In genomic region chr17:84306151-84306550, GRCm38 (mm10) we compare ENCODE assay signal across 20 mouse cellular contexts.
A peak's percentile ranks its signal among the peaks of the same experiment; 100 is the strongest.
DNase-seq lines count a peak whose midpoint lies in the region; ATAC-seq and TF ChIP-seq lines count a peak whose summit lies in the region.
"Had no signal": no experiment of that assay in that cellular context is flagged by ENCODE, and none has a peak within 500 bp of the region (broad histone marks: within the 10 kb centered on the region; RNA-seq: fewer than 3 reads in every experiment).

No protein-coding gene starts in this region.

- no peak for TF ChIP-seq EP300 in stomach, postnatal 0 days (optimal IDR thresholded peaks at IDR 0.05)
- TF ChIP-seq EP300 in heart, adult 2 months (IDR thresholded peaks at IDR 0.05; ENCODE audit: insufficient read depth, low read depth, low read length): no peak

- H3K4me3 ChIP-seq in stomach, embryonic 16.5 days (replicated peaks; ENCODE audit: low read length): no peak overlapping the region
- no peak overlapping the region for H3K4me3 ChIP-seq in stomach, postnatal 0 days (ENCODE audit: low read depth, low read length)
- H3K4me3 ChIP-seq in heart, adult 2 months: no peak overlapping the region
- H3K4me3 ChIP-seq: embryonic facial prominence, embryonic 10.5 days; gastrocnemius, adult 2 months; midbrain, embryonic 13.5 days; myocyte; stomach, embryonic 15.5 days had no signal

- no peaks in the 10 kb centered on the region for H3K27me3 ChIP-seq in stomach, embryonic 16.5 days (ENCODE audit: control insufficient read depth, insufficient read depth, low read length)
- no peaks in the 10 kb centered on the region for H3K27me3 ChIP-seq in stomach, postnatal 0 days (ENCODE audit: control insufficient read depth, insufficient read depth, low read length)
- no peaks in the 10 kb centered on the region for H3K27me3 ChIP-seq in heart, adult 2 months (ENCODE audit: control insufficient read depth, insufficient read depth, low read length)
- H3K27me3 ChIP-seq: midbrain, embryonic 13.5 days; stomach, embryonic 15.5 days had no signal

- no peak for TF ChIP-seq POLR2A in heart, adult 2 months (IDR thresholded peaks at IDR 0.05; ENCODE audit: insufficient read depth, low read depth, low read length)

- peak; percentile 21; the same call in 1 of the 2 replicates for ATAC-seq in stomach, embryonic 16.5 days (ENCODE audit: insufficient read depth, low FRiP score)
- no peak for ATAC-seq in stomach, postnatal 0 days (ENCODE audit: low FRiP score, low TSS enrichment)
- ATAC-seq: forebrain, postnatal 0 days; hindbrain, postnatal 0 days; midbrain, embryonic 13.5 days had no signal

- TF ChIP-seq CTCF in stomach, postnatal 0 days (IDR thresholded peaks at IDR 0.05; ENCODE audit: low read depth): no peak
- no peak for TF ChIP-seq CTCF in heart, adult 2 months (IDR thresholded peaks at IDR 0.05)

- H3K79me2 ChIP-seq in heart, adult 2 months (replicated peaks; ENCODE audit: control insufficient read depth, insufficient read depth, low read length): no peaks in the 10 kb centered on the region

- no peaks in the 10 kb centered on the region for H3K9me3 ChIP-seq in stomach, embryonic 16.5 days (replicated peaks; ENCODE audit: control insufficient read depth, low read length)
- no peaks in the 10 kb centered on the region for H3K9me3 ChIP-seq in stomach, postnatal 0 days (ENCODE audit: control insufficient read depth, low read length)
- H3K9me3 ChIP-seq: embryonic facial prominence, embryonic 10.5 days; midbrain, embryonic 13.5 days; stomach, embryonic 15.5 days had no signal

- no peak overlapping the region for H3K4me2 ChIP-seq in stomach, embryonic 16.5 days (ENCODE audit: low read depth, low read length)
- no peak overlapping the region for H3K4me2 ChIP-seq in stomach, postnatal 0 days (replicated peaks; ENCODE audit: low read depth)
- H3K4me2 ChIP-seq: midbrain, embryonic 13.5 days; stomach, embryonic 15.5 days had no signal

- peaks cover 13% of the 10 kb centered on the region; the same call in 1 of the 2 replicates for H3K36me3 ChIP-seq in stomach, embryonic 16.5 days (ENCODE audit: control insufficient read depth, insufficient read depth, low read length)
- H3K36me3 ChIP-seq in stomach, postnatal 0 days (ENCODE audit: control insufficient read depth, insufficient read depth, low read length): peaks cover 7% of the 10 kb centered on the region; the same call in 1 of the 2 replicates
- peaks cover 2% of the 10 kb centered on the region; the same call in 1 of the 2 replicates for H3K36me3 ChIP-seq in heart, adult 2 months (ENCODE audit: control insufficient read depth, insufficient read depth, low read length)

- H3K9ac ChIP-seq in stomach, embryonic 16.5 days (ENCODE audit: low read length): no peak overlapping the region
- H3K9ac ChIP-seq in stomach, postnatal 0 days (ENCODE audit: low read length): no peak overlapping the region
- no peak overlapping the region for H3K9ac ChIP-seq in heart, adult 2 months (ENCODE audit: low read depth, low read length)
- H3K9ac ChIP-seq: forebrain, postnatal 0 days; midbrain, embryonic 13.5 days; stomach, embryonic 15.5 days had no signal

- no peak for DNase-seq in stomach, postnatal 0 days (ENCODE audit: low spot score)
- peak; percentile 18 for DNase-seq in lung, postnatal 10 days
- peak; percentile 59 to 62 for DNase-seq in spleen, postnatal 36 days (ENCODE audit: low spot score in 2 of 2)
- peak; percentile 66 for DNase-seq in thymus, postnatal 4 days
- no peak for DNase-seq in testis, postnatal 14 days (ENCODE audit: low spot score)
- DNase-seq in heart, adult 2 months: no peak
- DNase-seq in ovary, postnatal 10 days (ENCODE audit: low spot score): no peak
- DNase-seq: cerebellum, postnatal 36 days; forebrain, postnatal 0 days; gastrocnemius, adult 2 months; heart, adult 18-20 months; heart, postnatal 14 days; right cerebral cortex, postnatal 14 days had no signal

- intact Hi-C loops in heart, adult 2 months (cut with DNase I): no loop called here

- H3K4me1 ChIP-seq in stomach, embryonic 16.5 days (ENCODE audit: control insufficient read depth, insufficient read depth, low read length): peaks cover 3% of the 10 kb centered on the region; the same call in 1 of the 2 replicates
- no peaks in the 10 kb centered on the region for H3K4me1 ChIP-seq in stomach, postnatal 0 days (replicated peaks; ENCODE audit: control insufficient read depth, insufficient read depth)
- H3K4me1 ChIP-seq in heart, adult 2 months (ENCODE audit: control insufficient read depth, insufficient read depth, low read length): peaks cover 2% of the 10 kb centered on the region; the same call in 1 of the 2 replicates
- H3K4me1 ChIP-seq: midbrain, embryonic 13.5 days had no signal

- 77% methylated on average over 1 of the region's 1 CpGs for WGBS in stomach, embryonic 16.5 days
- 72% methylated on average over 1 of the region's 1 CpGs for WGBS in stomach, postnatal 0 days
- WGBS in heart, adult 2 months: 82% methylated on average over 1 of the region's 1 CpGs

- H3K27ac ChIP-seq in stomach, embryonic 16.5 days (ENCODE audit: low read length): no peak overlapping the region
- H3K27ac ChIP-seq in stomach, postnatal 0 days (replicated peaks): no peak overlapping the region
- H3K27ac ChIP-seq in heart, adult 2 months: no peak overlapping the region
- H3K27ac ChIP-seq: embryonic facial prominence, embryonic 10.5 days; gastrocnemius, adult 2 months; hindbrain, postnatal 0 days; macrophage; midbrain, embryonic 13.5 days; stomach, embryonic 15.5 days had no signal

Comparison
In these comparisons a context has a peak if more than half of its experiments do, and no peak if none do; other contexts are left out.
1. DNase-seq: peak in lung, postnatal 10 days (single experiment), spleen, postnatal 36 days (2 of 2) and thymus, postnatal 4 days (single experiment); none in stomach, postnatal 0 days (single experiment), testis, postnatal 14 days (single experiment), heart, adult 2 months (0 of 2) and ovary, postnatal 10 days (single experiment).